Mouse (Mus musculus): ENCODE data around the gene Lsm2. TPM values are rescaled to one million over a fixed set of nuclear protein-coding genes. Genes with fewer than 3 reads are reported as not detected.
"Not testable (repeated sequence)": the region's sequence is repeated elsewhere in the genome, so short reads cannot be mapped to it uniquely, and the experiment has no call there.

Lsm2 gene
- polyA plus RNA-seq, 1 experiment from 2014 or later = 219 TPM

DNA sequence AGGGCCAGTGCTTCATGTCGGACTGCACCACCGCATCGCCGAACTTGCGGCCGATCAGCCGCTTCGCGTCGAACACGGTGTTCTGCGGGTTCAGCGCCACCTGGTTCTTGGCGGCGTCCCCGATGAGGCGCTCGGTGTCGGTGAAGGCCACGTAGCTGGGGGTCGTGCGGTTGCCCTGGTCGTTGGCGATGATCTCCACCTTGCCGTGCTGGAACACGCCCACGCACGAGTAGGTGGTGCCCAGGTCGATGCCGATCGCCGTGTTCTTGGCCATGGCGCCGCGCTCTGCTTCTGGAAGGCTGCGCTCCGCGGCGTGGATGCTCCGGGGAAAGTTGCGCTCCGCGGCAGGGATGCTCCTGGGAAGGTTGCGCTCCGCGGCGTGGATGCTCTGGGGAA lies 22.9 kb upstream of the Lsm2 start:
- not testable (repeated sequence) for H3K36me3 ChIP-seq (replicated peaks; ENCODE audit: control insufficient read depth, insufficient read depth, low read depth, low read length); H3K9me3 ChIP-seq (replicated peaks; ENCODE audit: control insufficient read depth, low read length); H3K4me1 ChIP-seq (ENCODE audit: control insufficient read depth, insufficient read depth, low read length); H3K27me3 ChIP-seq (ENCODE audit: control insufficient read depth, insufficient read depth, low read length); H3K9ac ChIP-seq (replicated peaks; ENCODE audit: low read length); DNase-seq (ENCODE audit: low spot score); H3K27ac ChIP-seq (replicated peaks; ENCODE audit: low read depth, low read length)
- H3K4me3 ChIP-seq (ENCODE audit: low read depth, low read length) = 0 out of 2 replicates have a peak overlapping the region, but pooled peaks have one; percentile 17
- ATAC-seq (replicated peaks; ENCODE audit: insufficient number of reproducible peaks, low FRiP score, low TSS enrichment, low read depth) = peak; percentile 35; the same call in 1 of the 2 replicates
- peak overlapping the region; percentile 53 for H3K4me2 ChIP-seq (ENCODE audit: low read depth, low read length)
- 2% methylated on average over 17 of the region's 47 CpGs for WGBS

- H3K9me3 ChIP-seq (replicated peaks; ENCODE audit: control insufficient read depth, low read length); H3K27me3 ChIP-seq (ENCODE audit: control insufficient read depth, insufficient read depth, low read length); H3K4me1 ChIP-seq (ENCODE audit: control insufficient read depth, insufficient read depth, low read length); H3K36me3 ChIP-seq (replicated peaks; ENCODE audit: control insufficient read depth, insufficient read depth, low read depth, low read length): not testable (repeated sequence)
- WGBS = under 1% methylated on average over 28 of the region's 32 CpGs
- peak within 1 kb of the TSS; percentile 37 for H3K4me3 ChIP-seq (ENCODE audit: low read depth, low read length)
- peak within 1 kb of the TSS; percentile 39 for H3K9ac ChIP-seq (replicated peaks; ENCODE audit: low read length)
- peak; percentile 91 for DNase-seq (ENCODE audit: low spot score)
- H3K4me2 ChIP-seq (ENCODE audit: low read depth, low read length) = peak within 1 kb of the TSS; percentile 53
- ATAC-seq (replicated peaks; ENCODE audit: insufficient number of reproducible peaks, low FRiP score, low TSS enrichment, low read depth) = peak; percentile 90
- peak within 1 kb of the TSS; percentile 36; the same call in 1 of the 2 replicates for H3K27ac ChIP-seq (replicated peaks; ENCODE audit: low read depth, low read length)
These were observed 22.4 kb upstream of the Lsm2 start, which contains the start of gene Hspa1b for GRCm38 (mm10) chr17:34959130-34959778. Gene Hspa1b, minus strand, starts transcription at chr17:34959238.

- WGBS = 9% methylated on average over 12 of the region's 12 CpGs
- Histone ChIP-seq H3K4me3 (ENCODE audit: low read depth, low read length) (peak overlapping the region; percentile 37), H3K27me3 (ENCODE audit: control insufficient read depth, insufficient read depth, low read length) (no peaks in the 10 kb centered on the region), H3K4me2 (ENCODE audit: low read depth, low read length) (peak overlapping the region; percentile 53), H3K9me3 (replicated peaks; ENCODE audit: control insufficient read depth, low read length) (no peaks in the 10 kb centered on the region), H3K36me3 (replicated peaks; ENCODE audit: control insufficient read depth, insufficient read depth, low read depth, low read length) (no peaks in the 10 kb centered on the region), H3K27ac (replicated peaks; ENCODE audit: low read depth, low read length) (no peak overlapping the region), H3K4me1 (ENCODE audit: control insufficient read depth, insufficient read depth, low read length) (no peaks in the 10 kb centered on the region), H3K9ac (replicated peaks; ENCODE audit: low read length) (peak overlapping the region; percentile 19)
- ATAC-seq (replicated peaks; ENCODE audit: insufficient number of reproducible peaks, low FRiP score, low TSS enrichment, low read depth) (no peak), DNase-seq (ENCODE audit: low spot score) (peak; percentile 49)
These were observed 21.7 kb upstream of the Lsm2 start for GRCm38 (mm10) chr17:34959881-34960515.

GRCm38 (mm10) chr17:34960702-34961493 lies 20.8 kb upstream of the Lsm2 start:
- H3K9ac ChIP-seq (replicated peaks; ENCODE audit: low read length) = no peak overlapping the region
- H3K36me3 ChIP-seq (replicated peaks; ENCODE audit: control insufficient read depth, insufficient read depth, low read depth, low read length) = no peaks in the 10 kb centered on the region
- no peak overlapping the region for H3K4me2 ChIP-seq (ENCODE audit: low read depth, low read length)
- H3K4me1 ChIP-seq (ENCODE audit: control insufficient read depth, insufficient read depth, low read length) = no peaks in the 10 kb centered on the region
- ATAC-seq (replicated peaks; ENCODE audit: insufficient number of reproducible peaks, low FRiP score, low TSS enrichment, low read depth) = no peak
- no peaks in the 10 kb centered on the region for H3K9me3 ChIP-seq (replicated peaks; ENCODE audit: control insufficient read depth, low read length)
- DNase-seq (ENCODE audit: low spot score) = no peak
- no peaks in the 10 kb centered on the region for H3K27me3 ChIP-seq (ENCODE audit: control insufficient read depth, insufficient read depth, low read length)
- no peak overlapping the region for H3K4me3 ChIP-seq (ENCODE audit: low read depth, low read length)
- no peak overlapping the region for H3K27ac ChIP-seq (replicated peaks; ENCODE audit: low read depth, low read length)

DNA sequence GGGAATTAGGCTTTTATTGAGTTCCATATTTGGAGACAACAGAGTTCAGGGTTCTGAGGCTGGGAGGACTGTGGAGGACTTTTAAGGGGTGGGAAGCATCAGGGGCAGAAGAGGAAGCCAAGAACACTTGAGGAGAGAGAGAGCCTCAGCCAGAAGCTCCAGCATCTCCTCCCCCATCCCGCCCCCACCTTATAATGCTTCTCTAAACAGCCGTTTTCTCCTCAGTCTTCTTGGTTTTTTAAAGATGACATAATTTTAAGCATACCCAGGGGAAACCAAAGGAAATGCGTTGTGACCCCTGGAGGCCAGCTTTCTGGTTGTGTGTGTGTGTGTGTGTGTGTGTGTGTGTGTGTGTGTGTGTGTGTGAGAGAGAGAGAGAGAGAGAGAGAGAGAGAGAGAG lies 19.5 kb upstream of the Lsm2 start:
- H3K27me3 ChIP-seq (ENCODE audit: control insufficient read depth, insufficient read depth, low read length) = no peaks in the 10 kb centered on the region
- no peak for ATAC-seq (replicated peaks; ENCODE audit: insufficient number of reproducible peaks, low FRiP score, low TSS enrichment, low read depth)

DNA sequence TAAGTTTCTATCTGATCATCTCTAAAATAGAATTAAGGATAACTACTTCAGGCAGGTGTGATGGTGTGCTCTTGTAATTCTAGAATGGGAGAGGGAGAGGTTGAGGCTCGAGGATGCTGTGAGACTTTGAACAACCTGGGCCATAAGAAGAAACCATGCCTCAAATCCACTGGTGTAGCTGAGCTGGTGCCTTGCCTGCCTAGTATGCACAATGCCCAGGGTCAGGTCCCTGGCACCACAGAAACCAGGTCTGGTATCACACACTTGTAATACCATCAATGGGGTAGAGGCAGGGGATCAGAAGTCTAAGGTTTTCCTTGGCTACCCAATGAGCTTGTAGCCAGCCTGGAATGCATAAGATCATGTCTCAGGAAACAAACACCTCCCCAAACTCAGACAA lies 18.8 kb upstream of the Lsm2 start:
- WGBS = 48% methylated on average over 1 of the region's 1 CpGs
- no peaks in the 10 kb centered on the region for H3K36me3 ChIP-seq (replicated peaks; ENCODE audit: control insufficient read depth, insufficient read depth, low read depth, low read length)
- H3K4me2 ChIP-seq (ENCODE audit: low read depth, low read length) = no peak overlapping the region
- ATAC-seq (replicated peaks; ENCODE audit: insufficient number of reproducible peaks, low FRiP score, low TSS enrichment, low read depth) (no peak), DNase-seq (ENCODE audit: low spot score) (no peak)
- H3K27ac ChIP-seq (replicated peaks; ENCODE audit: low read depth, low read length) = no peak overlapping the region
- peaks cover under 1% of the 10 kb centered on the region; the same call in 1 of the 2 replicates for H3K27me3 ChIP-seq (ENCODE audit: control insufficient read depth, insufficient read depth, low read length)
- no peak overlapping the region for H3K9ac ChIP-seq (replicated peaks; ENCODE audit: low read length)
- H3K4me3 ChIP-seq (ENCODE audit: low read depth, low read length) = no peak overlapping the region
- H3K9me3 ChIP-seq (replicated peaks; ENCODE audit: control insufficient read depth, low read length) = no peaks in the 10 kb centered on the region
- no peaks in the 10 kb centered on the region for H3K4me1 ChIP-seq (ENCODE audit: control insufficient read depth, insufficient read depth, low read length)

More for the DNA sequence above, 19.5 kb upstream of the Lsm2 start:
- H3K4me1 ChIP-seq (ENCODE audit: control insufficient read depth, insufficient read depth, low read length) = no peaks in the 10 kb centered on the region
- WGBS = 33% methylated on average over 3 of the region's 3 CpGs
- no peak overlapping the region for H3K27ac ChIP-seq (replicated peaks; ENCODE audit: low read depth, low read length)
- no peak overlapping the region for H3K4me2 ChIP-seq (ENCODE audit: low read depth, low read length)
- no peak overlapping the region for H3K4me3 ChIP-seq (ENCODE audit: low read depth, low read length)
- no peak for DNase-seq (ENCODE audit: low spot score)
- no peaks in the 10 kb centered on the region for H3K9me3 ChIP-seq (replicated peaks; ENCODE audit: control insufficient read depth, low read length)
- no peaks in the 10 kb centered on the region for H3K36me3 ChIP-seq (replicated peaks; ENCODE audit: control insufficient read depth, insufficient read depth, low read depth, low read length)
- no peak overlapping the region for H3K9ac ChIP-seq (replicated peaks; ENCODE audit: low read length)

GRCm38 (mm10) chr17:34964640-34965049 lies 17.0 kb upstream of the Lsm2 start:
- H3K4me2 ChIP-seq (ENCODE audit: low read depth, low read length) = no peak overlapping the region
- 0 out of 2 replicates have a peak overlapping the region, but pooled peaks have one; percentile 9 for H3K9ac ChIP-seq (replicated peaks; ENCODE audit: low read length)
- no peak overlapping the region for H3K27ac ChIP-seq (replicated peaks; ENCODE audit: low read depth, low read length)
- H3K36me3 ChIP-seq (replicated peaks; ENCODE audit: control insufficient read depth, insufficient read depth, low read depth, low read length) = no peaks in the 10 kb centered on the region
- no peaks in the 10 kb centered on the region for H3K9me3 ChIP-seq (replicated peaks; ENCODE audit: control insufficient read depth, low read length)
- peaks cover 16% of the 10 kb centered on the region for H3K27me3 ChIP-seq (ENCODE audit: control insufficient read depth, insufficient read depth, low read length)
- DNase-seq (ENCODE audit: low spot score) = no peak
- no peak overlapping the region for H3K4me3 ChIP-seq (ENCODE audit: low read depth, low read length)
- WGBS = 12% methylated on average over 1 of the region's 1 CpGs
- H3K4me1 ChIP-seq (ENCODE audit: control insufficient read depth, insufficient read depth, low read length) = no peaks in the 10 kb centered on the region
- no peak for ATAC-seq (replicated peaks; ENCODE audit: insufficient number of reproducible peaks, low FRiP score, low TSS enrichment, low read depth)

GRCm38 (mm10) chr17:34965627-34966026 lies 16.0 kb upstream of the Lsm2 start:
- Histone ChIP-seq H3K27me3 (ENCODE audit: control insufficient read depth, insufficient read depth, low read length) (peaks cover 18% of the 10 kb centered on the region), H3K9me3 (replicated peaks; ENCODE audit: control insufficient read depth, low read length) (no peaks in the 10 kb centered on the region)
- WGBS = 71% methylated on average over 5 of the region's 5 CpGs

More at GRCm38 (mm10) chr17:34965627-34966026, 16.0 kb upstream of the Lsm2 start:
- Histone ChIP-seq H3K36me3 (replicated peaks; ENCODE audit: control insufficient read depth, insufficient read depth, low read depth, low read length) (no peaks in the 10 kb centered on the region), H3K4me3 (ENCODE audit: low read depth, low read length) (no peak overlapping the region), H3K27ac (replicated peaks; ENCODE audit: low read depth, low read length) (no peak overlapping the region), H3K9ac (replicated peaks; ENCODE audit: low read length) (no peak overlapping the region), H3K4me1 (ENCODE audit: control insufficient read depth, insufficient read depth, low read length) (no peaks in the 10 kb centered on the region), H3K4me2 (ENCODE audit: low read depth, low read length) (no peak overlapping the region)
- DNase-seq (ENCODE audit: low spot score) (no peak), ATAC-seq (replicated peaks; ENCODE audit: insufficient number of reproducible peaks, low FRiP score, low TSS enrichment, low read depth) (no peak)

Measured in embryonic facial prominence, embryonic 11.5 days (tissue).